Mouse (Mus musculus) embryonic facial prominence, embryonic 11.5 days (tissue): ENCODE results near the gene Pycr1. TPM values are rescaled to one million over a fixed set of nuclear protein-coding genes. Genes with fewer than 3 reads are reported as not detected.
"Not testable (repeated sequence)": the region's sequence is repeated elsewhere in the genome, so short reads cannot be mapped to it uniquely, and the experiment has no call there.

Experiments used
- ATAC-seq: fragments of 200-750 bp; cut with Nextera tagmentation; replicated peaks from 2 replicates; pipeline ENCODE4 v1.8.0; 2017; ENCODE audit warnings: low read depth; ENCODE audit not compliant: insufficient number of reproducible peaks, low FRiP score, low TSS enrichment
- DNase-seq: peaks from one replicate; pipeline ENCODE4 v3.0.0-alpha.2; 2015; ENCODE audit warnings: low spot score
- H3K27ac ChIP-seq: fragments of 300-500 bp; sonication (generic); replicated peaks from 2 replicates; pipeline ENCODE4 v1.5.1; 2014; ENCODE audit warnings: mild to moderate bottlenecking, low read depth, low read length, control low read depth
- H3K27me3 ChIP-seq: fragments of 300-500 bp; sonication (generic); 2 replicates; pipeline ENCODE4 v1.6.1; 2014; ENCODE audit warnings: mild to moderate bottlenecking, low read length, moderate library complexity, mixed read lengths; ENCODE audit not compliant: control insufficient read depth, insufficient read depth
- H3K36me3 ChIP-seq: fragments of 300-500 bp; sonication (generic); replicated peaks from 2 replicates; pipeline ENCODE4 v1.6.1; 2014; ENCODE audit warnings: low read depth, mild to moderate bottlenecking, low read length, moderate library complexity, mixed read lengths; ENCODE audit not compliant: control insufficient read depth, insufficient read depth
- H3K4me1 ChIP-seq: fragments of 300-500 bp; sonication (generic); 2 replicates; pipeline ENCODE4 v1.6.1; 2014; ENCODE audit warnings: low read length, mixed read lengths; ENCODE audit not compliant: control insufficient read depth, insufficient read depth
- H3K4me2 ChIP-seq: fragments of 300-500 bp; sonication (generic); 2 replicates; pipeline ENCODE4 v1.6.1; 2014; ENCODE audit warnings: low read depth, mild to moderate bottlenecking, control low read depth, low read length, moderate library complexity
- H3K4me3 ChIP-seq: fragments of 300-500 bp; sonication (generic); 2 replicates; pipeline ENCODE4 v1.5.1; 2014; ENCODE audit warnings: low read depth, low read length, control low read depth
- H3K9ac ChIP-seq: fragments of 300-500 bp; sonication (generic); replicated peaks from 2 replicates; pipeline ENCODE4 v1.6.1; 2014; ENCODE audit warnings: mild to moderate bottlenecking, control low read depth, low read length
- H3K9me3 ChIP-seq: fragments of 300-500 bp; sonication (generic); replicated peaks from 2 replicates; pipeline ENCODE4 v1.6.1; 2016; ENCODE audit warnings: mild to moderate bottlenecking, low read length, inconsistent platforms, mixed read lengths; ENCODE audit not compliant: control insufficient read depth
- WGBS: fragments of 180-500 bp; shearing (Covaris S2); extraction: QIAGEN DNeasy Blood & Tissue Kit; methylation state at CpG from one replicate; pipeline ENCODE4 v1.1.7; 2014; 5-methylcytosine and 5-hydroxymethylcytosine counted together
- polyA plus RNA-seq: library from polyadenylated mRNA; unstranded; fragments of >200 nt; fragmentation: Nextera tagmentation; extraction: Ambion mirVana; gene quantifications from 2 replicates; pipeline ENCODE4 v1.2.1, GENCODE M21; 2014

The Pycr1 gene
- polyA plus RNA-seq, 1 experiment from 2014 or later: 27.1 TPM

GRCm38 (mm10) chr11:120679909-120680308, 36.3 kb upstream of the Pycr1 start:
- H3K27ac ChIP-seq: no peak overlapping the region
- no peak overlapping the region for H3K9ac ChIP-seq
- no peaks in the 10 kb centered on the region for H3K36me3 ChIP-seq
- 77% methylated on average over 3 of the region's 3 CpGs for WGBS
- H3K4me2 ChIP-seq: no peak overlapping the region
- peak; percentile 10 for DNase-seq
- H3K4me1 ChIP-seq: no peaks in the 10 kb centered on the region
- no peak for ATAC-seq
- no peaks in the 10 kb centered on the region for H3K9me3 ChIP-seq
- H3K27me3 ChIP-seq: no peaks in the 10 kb centered on the region
- H3K4me3 ChIP-seq: no peak overlapping the region

- no peak overlapping the region for H3K4me3 ChIP-seq
- WGBS: 93% methylated on average over 4 of the region's 4 CpGs
- no peaks in the 10 kb centered on the region for H3K36me3 ChIP-seq
- no peak overlapping the region for H3K4me2 ChIP-seq
- ATAC-seq (no peak), DNase-seq (no peak)
- no peak overlapping the region for H3K9ac ChIP-seq
- H3K27me3 ChIP-seq: no peaks in the 10 kb centered on the region
- H3K27ac ChIP-seq: no peak overlapping the region
- H3K4me1 ChIP-seq: no peaks in the 10 kb centered on the region
- no peaks in the 10 kb centered on the region for H3K9me3 ChIP-seq
These were observed 33.4 kb upstream of the Pycr1 start for GRCm38 (mm10) chr11:120676951-120677350.

- H3K4me2 ChIP-seq, DNase-seq, H3K4me3 ChIP-seq, H3K36me3 ChIP-seq, H3K9me3 ChIP-seq, ATAC-seq, H3K4me1 ChIP-seq, H3K27me3 ChIP-seq, H3K9ac ChIP-seq, H3K27ac ChIP-seq: not testable (repeated sequence)
- 96% methylated on average over 4 of the region's 5 CpGs for WGBS
These were observed 32.3 kb upstream of the Pycr1 start for GRCm38 (mm10) chr11:120675875-120676274.

- ATAC-seq (peak; percentile 40), DNase-seq (no peak)
- Histone ChIP-seq H3K27ac (peak overlapping the region; percentile 72), H3K27me3 (no peaks in the 10 kb centered on the region), H3K9ac (peak overlapping the region; percentile 70), H3K36me3 (no peaks in the 10 kb centered on the region), H3K4me2 (peak overlapping the region; percentile 86), H3K9me3 (no peaks in the 10 kb centered on the region), H3K4me1 (no peaks in the 10 kb centered on the region), H3K4me3 (peak overlapping the region; percentile 63)
- WGBS: 43% methylated on average over 12 of the region's 12 CpGs
These were observed 30.1 kb upstream of the Pycr1 start for GRCm38 (mm10) chr11:120673594-120674122.

- Histone ChIP-seq H3K4me3 (peak within 1 kb of the TSS; percentile 63), H3K4me2 (peak within 1 kb of the TSS; percentile 86), H3K9ac (peak within 1 kb of the TSS; percentile 70), H3K36me3 (no peaks in the 10 kb centered on the region), H3K27me3 (no peaks in the 10 kb centered on the region), H3K9me3 (no peaks in the 10 kb centered on the region), H3K4me1 (no peaks in the 10 kb centered on the region), H3K27ac (peak within 1 kb of the TSS; percentile 72)
- peak; percentile 93 for ATAC-seq
- WGBS: 1% methylated on average over 78 of the region's 83 CpGs
- DNase-seq: peak; percentile 96
These were observed 29.4 kb upstream of the Pycr1 start, which contains the start of gene Aspscr1 for GRCm38 (mm10) chr11:120672687-120673593. Gene Aspscr1, plus strand, starts transcription at chr11:120672973.

GRCm38 (mm10) chr11:120666617-120667016, 23.0 kb upstream of the Pycr1 start:
- WGBS: 3% methylated on average over 3 of the region's 3 CpGs
- Histone ChIP-seq H3K36me3 (no peaks in the 10 kb centered on the region), H3K9ac (no peak overlapping the region), H3K27me3 (peaks cover 13% of the 10 kb centered on the region), H3K4me1 (no peaks in the 10 kb centered on the region), H3K9me3 (no peaks in the 10 kb centered on the region), H3K27ac (no peak overlapping the region), H3K4me3 (no peak overlapping the region), H3K4me2 (no peak overlapping the region)
- DNase-seq (peak; percentile 62), ATAC-seq (no peak)

GRCm38 (mm10) chr11:120665406-120665805, 21.8 kb upstream of the Pycr1 start:
- Histone ChIP-seq H3K9me3 (no peaks in the 10 kb centered on the region), H3K4me2 (no peak overlapping the region), H3K36me3 (no peaks in the 10 kb centered on the region), H3K27ac (no peak overlapping the region), H3K4me3 (no peak overlapping the region), H3K27me3 (peaks cover 25% of the 10 kb centered on the region), H3K9ac (no peak overlapping the region), H3K4me1 (peaks cover 6% of the 10 kb centered on the region)
- WGBS: 78% methylated on average over 3 of the region's 3 CpGs
- DNase-seq: no peak
- no peak for ATAC-seq

- H3K27me3 ChIP-seq: peaks cover 42% of the 10 kb centered on the region
- H3K9ac ChIP-seq: no peak overlapping the region
- no peak overlapping the region for H3K27ac ChIP-seq
- H3K36me3 ChIP-seq: no peaks in the 10 kb centered on the region
- 81% methylated on average over 5 of the region's 5 CpGs for WGBS
- no peak overlapping the region for H3K4me2 ChIP-seq
- DNase-seq (no peak), ATAC-seq (no peak)
- H3K4me3 ChIP-seq: no peak overlapping the region
- peaks cover 9% of the 10 kb centered on the region for H3K4me1 ChIP-seq
- H3K9me3 ChIP-seq: no peaks in the 10 kb centered on the region
These were observed 20.1 kb upstream of the Pycr1 start for GRCm38 (mm10) chr11:120663714-120664113.
